Mouse (Mus musculus): ENCODE results near the gene Entpd7. TPM values are rescaled to one million over a fixed set of nuclear protein-coding genes. Genes with fewer than 3 reads are reported as not detected.
A peak's percentile ranks its signal among the peaks of the same experiment; 100 is the strongest.

Entpd7 gene
- total RNA-seq, 4 experiments from 2014 or later: 1.6 to 2.6 (median 2.1) TPM

- DNase-seq (ENCODE audit: low spot score): no peak
These were observed 15.2 kb upstream of the Entpd7 start for GRCm38 (mm10) chr19:43674316-43674689.

DNA sequence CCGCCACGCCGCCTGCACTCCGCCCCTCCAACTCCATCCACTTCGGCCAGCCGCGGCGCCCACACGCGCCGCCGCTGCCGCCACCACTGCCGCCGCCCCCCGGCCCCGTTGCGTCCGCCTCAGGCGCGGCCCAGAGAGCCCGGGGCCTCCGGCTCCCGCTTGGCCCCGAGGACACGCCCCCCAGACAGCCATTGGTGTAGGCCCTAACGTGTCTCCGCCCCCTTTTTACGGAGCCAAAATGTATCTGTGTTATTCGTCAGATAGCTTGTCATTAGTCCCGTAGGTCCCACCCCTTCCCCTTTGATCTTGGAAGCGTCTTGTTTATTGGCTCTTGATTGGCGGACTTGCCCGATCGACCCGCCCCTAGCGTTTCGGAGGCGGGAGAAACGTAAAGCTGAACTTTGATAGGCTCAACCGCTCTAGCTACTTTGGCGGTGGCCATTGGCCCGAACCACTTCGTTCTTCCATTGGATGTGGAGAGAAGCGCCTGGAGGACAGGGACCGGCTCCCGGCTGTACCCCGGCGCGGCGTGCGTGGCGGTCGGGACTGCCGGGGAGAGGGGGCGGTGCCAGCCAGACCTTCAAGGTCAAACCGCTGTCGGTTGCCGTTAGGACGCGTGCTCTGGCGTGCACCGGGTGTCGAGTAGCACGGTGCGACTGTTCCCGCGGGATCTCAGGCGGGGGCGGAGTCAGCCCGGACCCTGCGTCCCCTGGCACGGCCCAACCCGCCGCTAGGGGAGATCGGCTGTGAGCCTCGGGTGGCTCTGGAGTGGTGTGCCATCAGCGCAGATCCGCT lies 14.5 kb upstream of the Entpd7 start, which contains the start of gene Slc25a28:
Gene Slc25a28 (minus strand): TSS at position 152 of the 795 bp plus-strand sequence.
- DNase-seq (ENCODE audit: low spot score): peak; percentile 100

- DNase-seq (ENCODE audit: low spot score): no peak
These were observed 13.7 kb upstream of the Entpd7 start for GRCm38 (mm10) chr19:43675525-43676400.

GRCm38 (mm10) chr19:43678467-43679003 lies 10.9 kb upstream of the Entpd7 start:
- no peak for DNase-seq (ENCODE audit: low spot score)

DNA sequence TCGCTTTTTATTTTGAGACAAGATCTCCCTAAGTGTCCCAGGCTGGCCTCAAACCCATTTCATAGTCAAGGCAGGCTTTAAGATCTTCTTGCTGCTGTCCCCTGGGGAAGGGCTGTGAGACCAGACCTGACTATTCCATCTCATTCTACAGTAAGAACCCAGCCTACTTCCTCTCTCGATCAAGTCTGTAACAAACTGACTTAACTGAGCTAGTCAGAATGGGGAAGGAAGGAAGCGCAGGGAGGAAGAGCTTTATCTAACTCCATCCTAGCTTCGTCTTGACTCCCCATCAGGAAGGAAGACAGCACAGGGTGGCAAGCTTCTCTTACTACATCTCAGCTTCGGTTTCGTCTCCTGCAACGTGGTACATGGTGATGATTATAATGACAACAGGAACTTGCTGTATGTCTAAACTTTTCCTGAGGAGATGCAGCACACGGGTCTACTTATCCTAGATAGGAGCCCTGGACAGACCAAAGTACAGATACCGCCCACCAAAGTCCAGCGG lies 9.9 kb upstream of the Entpd7 start:
- DNase-seq (ENCODE audit: low spot score): no peak

DNA sequence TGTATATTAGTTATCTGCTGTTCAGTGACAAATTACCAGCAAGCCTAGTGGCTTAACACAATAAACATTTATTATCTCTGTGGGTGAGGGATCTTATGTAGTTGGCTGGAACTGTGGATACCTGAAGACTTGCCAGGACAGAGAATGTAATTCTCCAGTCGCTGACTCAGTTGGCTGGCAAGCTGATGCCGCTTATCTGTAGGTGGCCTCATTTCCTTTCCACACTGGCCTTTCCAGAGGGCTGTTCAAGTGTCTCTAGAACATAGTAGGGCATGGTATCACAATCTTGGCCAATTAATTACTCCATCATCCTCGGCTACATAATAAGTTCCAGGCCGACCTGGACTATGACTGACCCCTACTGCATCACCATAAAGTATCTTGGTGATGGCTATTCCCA lies 7.9 kb upstream of the Entpd7 start:
- no peak for DNase-seq (ENCODE audit: low spot score)

GRCm38 (mm10) chr19:43692815-43693214 lies 3.3 kb downstream of the Entpd7 start:
- no peak for DNase-seq (ENCODE audit: low spot score)

GRCm38 (mm10) chr19:43695514-43695964 lies 6.1 kb downstream of the Entpd7 start:
- no peak for DNase-seq (ENCODE audit: low spot score)

GRCm38 (mm10) chr19:43697666-43698370 lies 8.3 kb downstream of the Entpd7 start:
- DNase-seq (ENCODE audit: low spot score): no peak

- DNase-seq (ENCODE audit: low spot score): no peak
These were observed 9.7 kb downstream of the Entpd7 start for GRCm38 (mm10) chr19:43699021-43699762.

- DNase-seq (ENCODE audit: low spot score): no peak
These were observed 10.3 kb downstream of the Entpd7 start for GRCm38 (mm10) chr19:43699763-43700155.

- DNase-seq (ENCODE audit: low spot score): no peak
These were observed 14.7 kb downstream of the Entpd7 start for GRCm38 (mm10) chr19:43704211-43704610.

- DNase-seq (ENCODE audit: low spot score): no peak
These were observed 15.5 kb downstream of the Entpd7 start for GRCm38 (mm10) chr19:43704787-43705497.

- no peak for DNase-seq (ENCODE audit: low spot score)
These were observed 18.7 kb downstream of the Entpd7 start for GRCm38 (mm10) chr19:43708206-43708605.

DNA sequence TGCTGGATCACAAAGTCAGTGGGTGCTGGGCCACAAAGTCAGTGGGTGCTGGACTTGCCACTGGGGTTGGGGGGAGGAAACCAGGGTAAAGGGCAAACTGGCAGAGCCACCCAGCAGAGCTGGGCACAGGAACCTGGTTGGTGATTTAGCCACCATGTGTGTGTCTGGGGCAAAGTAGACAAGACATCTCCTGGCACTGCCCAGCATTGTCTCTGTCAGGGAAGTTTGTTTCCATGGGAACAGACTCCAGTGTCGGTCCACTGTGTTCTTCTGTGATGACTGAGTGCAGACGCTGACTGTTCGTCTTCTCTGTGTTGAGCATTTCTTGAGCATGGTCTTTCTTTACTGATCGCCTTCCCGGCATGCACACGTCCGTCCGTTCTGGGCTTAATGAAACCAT lies 19.8 kb downstream of the Entpd7 start:
- no peak for DNase-seq (ENCODE audit: low spot score)

GRCm38 (mm10) chr19:43711159-43711916 lies 21.9 kb downstream of the Entpd7 start:
- DNase-seq (ENCODE audit: low spot score): no peak

- no peak for DNase-seq (ENCODE audit: low spot score)
These were observed 22.5 kb downstream of the Entpd7 start for GRCm38 (mm10) chr19:43711971-43712370.

- no peak for DNase-seq (ENCODE audit: low spot score)
These were observed 30.6 kb downstream of the Entpd7 start for GRCm38 (mm10) chr19:43720061-43720460.

GRCm38 (mm10) chr19:43722891-43723290 lies 33.4 kb downstream of the Entpd7 start:
- no peak for DNase-seq (ENCODE audit: low spot score)

Data from heart, adult 8-10 months (tissue).